Mouse (Mus musculus) monocyte, adult 2 months (primary cell): ENCODE data around the gene Bscl2.
"Not testable (repeated sequence)": the region's sequence is repeated elsewhere in the genome, so short reads cannot be mapped to it uniquely, and the experiment has no call there.

Experiments
- DNase-seq, 2 experiments: peaks; one replicate each; pipeline ENCODE4 v3.0.0; 2022; ENCODE audit warnings: low spot score in 2 of 2, low read depth in 1 of 2

The Bscl2 gene

DNA sequence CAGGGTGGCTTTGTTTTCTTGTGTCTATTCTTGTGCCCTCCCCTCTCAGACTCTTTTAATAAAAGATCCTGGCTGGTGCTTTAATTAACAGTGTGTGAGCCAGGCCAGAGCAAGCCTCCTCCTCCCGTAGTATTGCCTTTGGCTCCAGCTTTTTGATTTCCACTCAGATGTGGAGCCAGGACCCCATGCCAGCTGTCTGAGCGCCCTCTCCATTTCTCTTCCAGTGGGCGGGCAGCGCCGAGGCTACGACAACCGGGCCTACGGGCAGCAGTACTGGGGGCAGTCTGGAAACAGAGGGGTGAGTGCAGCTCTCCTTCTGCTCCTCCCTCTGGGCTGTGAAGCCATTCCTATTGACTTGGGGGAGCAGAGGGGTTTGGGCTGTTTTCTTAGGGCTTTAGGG is 6.6 kb upstream of the Bscl2 start:
- no peak for DNase-seq

DNA sequence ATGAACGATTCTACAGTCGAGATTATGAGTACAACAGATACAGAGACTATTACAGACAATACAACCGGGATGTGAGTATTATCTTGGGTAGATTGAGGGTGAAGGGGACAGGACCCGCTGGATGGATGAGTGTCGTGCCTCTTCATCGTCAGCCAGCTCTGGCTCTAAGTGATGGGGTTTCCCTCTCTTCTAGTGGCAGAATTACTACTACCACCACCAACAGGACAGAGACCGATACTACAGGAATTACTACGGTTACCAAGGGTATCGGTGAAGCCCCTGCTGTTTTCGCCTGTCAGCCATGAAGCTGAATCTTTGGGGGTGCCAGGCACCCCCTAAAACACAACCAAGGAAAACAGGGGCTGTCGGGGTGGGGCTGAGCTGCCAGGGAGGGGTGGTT is 6.0 kb upstream of the Bscl2 start:
- DNase-seq: no peak

DNA sequence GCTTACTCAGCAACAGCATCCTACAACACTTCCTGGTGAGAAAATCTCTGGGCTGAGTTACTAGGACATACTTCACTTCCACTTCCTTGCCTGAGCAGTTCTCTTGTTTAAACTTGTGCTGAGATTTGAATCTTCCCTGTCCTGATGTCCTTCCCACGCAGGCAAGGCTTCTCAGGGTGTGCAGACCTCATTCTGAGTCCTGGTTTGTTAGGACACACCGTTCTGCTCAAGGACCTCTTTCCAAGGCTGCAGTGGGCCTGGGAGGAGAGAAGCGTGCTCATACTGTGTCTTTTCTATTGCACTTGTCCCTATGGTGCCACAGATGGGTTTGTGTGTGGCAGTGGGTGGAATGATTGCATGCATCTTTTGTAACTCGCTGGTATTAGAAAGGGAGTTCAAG is 4.3 kb upstream of the Bscl2 start:
- DNase-seq: no peak

DNA sequence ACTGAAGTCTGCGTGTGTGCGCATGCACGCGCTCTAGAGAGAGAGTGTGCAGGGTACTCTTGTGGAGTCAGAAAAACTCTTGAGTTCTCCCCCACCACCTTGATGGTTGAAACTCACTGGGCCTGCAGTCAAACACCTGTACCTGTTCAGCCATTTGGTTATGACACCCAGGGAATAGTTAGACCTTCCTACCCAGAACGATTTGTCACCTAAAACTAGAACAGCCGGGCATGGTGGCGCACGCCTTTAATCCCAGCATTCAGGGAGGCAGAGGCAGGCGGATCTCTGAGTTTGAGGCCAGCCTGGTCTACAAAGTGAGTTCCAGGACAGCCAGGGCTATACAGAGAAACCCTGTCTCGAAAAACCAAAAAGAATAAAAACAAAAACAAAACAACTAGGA is 940 bp upstream of the Bscl2 start:
- not testable (repeated sequence) for DNase-seq

DNA sequence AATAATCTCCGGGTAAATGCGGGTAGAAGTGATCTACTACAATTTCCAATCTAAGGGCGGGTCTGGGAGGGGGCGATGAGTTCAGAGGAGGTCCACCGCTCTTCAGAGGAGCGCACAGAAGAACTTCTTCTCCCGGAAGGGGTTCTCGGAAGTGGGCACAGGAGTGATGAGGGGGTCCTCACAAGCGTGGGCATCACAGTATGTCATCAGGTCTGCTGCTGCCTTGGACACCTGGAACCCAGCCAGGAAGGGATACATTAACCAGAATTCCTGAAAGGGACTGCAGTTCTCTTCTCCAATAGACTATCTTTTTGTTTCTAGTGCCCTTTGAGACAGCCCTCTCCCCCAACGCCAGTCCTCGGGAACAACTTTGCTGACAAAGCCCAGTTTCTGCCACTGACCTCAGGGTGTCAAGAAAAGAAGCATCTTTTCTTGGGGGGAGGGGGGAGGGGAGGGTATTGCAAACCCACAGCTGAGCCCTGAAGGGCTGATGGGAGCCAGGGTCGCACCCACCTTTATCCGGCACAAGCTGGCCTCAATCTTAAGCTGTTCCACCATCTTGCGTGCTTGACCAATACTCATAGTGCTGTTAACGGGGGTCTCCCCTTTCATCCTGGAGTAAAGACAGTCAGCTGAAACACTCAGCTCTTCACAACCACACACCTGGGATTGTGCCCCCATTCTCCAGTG is 919 bp downstream of the Bscl2 start:
- DNase-seq: no peak

DNA sequence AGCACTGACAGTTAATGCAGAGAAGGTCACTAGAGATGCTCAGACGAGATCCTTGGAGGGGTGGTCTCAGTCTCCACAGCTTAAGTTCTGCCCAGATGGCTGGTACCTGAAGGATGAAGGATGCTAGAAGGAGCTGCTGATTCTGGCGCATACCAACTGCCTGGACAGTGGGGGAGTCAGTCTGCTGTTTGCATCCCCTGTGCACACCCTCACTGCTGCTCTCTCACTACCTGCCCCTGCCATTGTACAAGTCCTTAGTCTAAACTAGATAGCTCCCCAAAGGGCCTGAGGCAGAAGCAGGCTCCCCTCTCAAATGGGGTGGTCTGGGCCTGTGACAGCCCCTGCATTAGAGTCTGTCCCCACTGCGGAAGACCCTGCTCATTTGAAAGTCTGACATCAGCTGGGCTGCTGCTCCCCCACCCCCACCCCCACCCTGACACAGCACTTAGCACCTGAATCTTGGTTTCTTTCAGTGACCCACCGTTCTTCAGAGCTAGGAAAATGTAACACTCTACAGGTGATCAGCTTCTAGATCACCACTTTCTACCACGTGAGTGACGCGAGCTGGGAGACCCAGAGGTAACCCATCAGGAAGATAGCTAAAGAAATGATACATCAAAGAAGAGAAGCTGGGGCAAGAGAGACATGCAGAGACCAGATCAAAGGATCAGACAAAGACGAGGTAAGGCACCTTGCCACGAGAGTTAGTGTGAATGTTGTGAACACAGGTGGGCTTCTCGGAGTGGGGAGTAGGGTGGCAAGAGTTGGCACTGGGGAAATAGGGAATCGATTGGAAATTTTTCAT is 2.0 kb downstream of the Bscl2 start, which contains the start of gene Gng3:
Gene Gng3, minus strand, starts transcription at position 92 of the 805 bp plus-strand sequence.
- DNase-seq: no peak

DNA sequence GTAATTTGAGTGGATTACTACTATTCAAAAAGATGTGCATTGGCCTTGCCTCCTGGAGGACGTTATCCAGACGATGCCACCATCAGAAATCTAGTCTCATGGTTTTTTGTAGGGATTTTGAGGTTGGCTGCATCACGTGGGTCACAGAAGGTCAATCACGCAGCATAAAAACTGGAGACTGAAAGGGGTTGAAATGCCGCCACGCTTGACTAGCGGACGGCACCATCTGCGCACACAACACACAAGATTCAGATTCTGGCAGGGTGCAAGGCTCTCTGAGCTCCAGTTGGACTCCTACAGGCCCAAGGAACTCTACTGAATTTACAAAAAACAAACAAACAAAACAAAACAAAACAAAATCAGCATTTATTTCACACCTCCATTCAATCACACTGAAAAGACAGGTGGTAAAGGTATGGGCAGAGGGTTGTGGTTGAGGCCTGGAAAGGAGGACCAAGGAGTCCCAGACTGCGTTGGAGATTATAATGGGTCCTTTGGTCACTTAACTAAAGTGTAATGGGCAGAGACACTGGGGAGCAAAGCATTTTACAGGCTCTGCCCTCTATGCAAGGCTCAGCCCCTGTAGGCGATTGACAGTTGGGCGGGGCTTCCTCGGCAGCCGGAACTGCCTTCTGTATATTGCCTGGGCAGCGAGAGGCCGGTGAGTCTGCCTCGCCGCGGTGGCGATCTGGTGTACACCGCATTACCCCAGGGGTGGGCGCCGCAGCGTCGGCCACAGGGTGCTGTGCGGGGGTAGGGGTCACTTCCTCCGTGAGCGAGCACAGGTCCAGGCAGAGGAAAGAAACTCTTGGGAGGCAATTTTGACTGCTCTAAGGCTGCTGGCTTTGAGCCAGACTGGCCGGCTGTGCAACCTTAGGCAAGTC is 2.9 kb downstream of the Bscl2 start:
- DNase-seq: peak; percentile 29 to 56

DNA sequence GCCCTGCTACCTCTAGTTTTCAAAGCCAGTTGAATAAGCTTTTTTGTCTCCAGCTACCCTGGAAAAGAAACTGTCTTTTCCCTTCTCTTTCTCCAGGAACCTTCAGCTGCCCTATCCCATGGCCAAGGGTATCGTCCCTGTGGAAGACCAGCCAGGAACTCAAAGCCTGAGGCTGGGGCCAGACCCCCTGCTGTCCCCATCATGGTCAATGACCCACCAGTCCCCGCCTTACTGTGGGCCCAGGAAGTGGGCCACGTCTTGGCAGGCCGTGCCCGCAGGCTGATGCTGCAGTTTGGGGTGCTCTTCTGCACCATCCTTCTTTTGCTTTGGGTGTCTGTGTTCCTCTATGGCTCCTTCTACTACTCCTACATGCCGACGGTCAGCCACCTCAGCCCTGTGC is 3.7 kb downstream of the Bscl2 start:
- no peak for DNase-seq

DNA sequence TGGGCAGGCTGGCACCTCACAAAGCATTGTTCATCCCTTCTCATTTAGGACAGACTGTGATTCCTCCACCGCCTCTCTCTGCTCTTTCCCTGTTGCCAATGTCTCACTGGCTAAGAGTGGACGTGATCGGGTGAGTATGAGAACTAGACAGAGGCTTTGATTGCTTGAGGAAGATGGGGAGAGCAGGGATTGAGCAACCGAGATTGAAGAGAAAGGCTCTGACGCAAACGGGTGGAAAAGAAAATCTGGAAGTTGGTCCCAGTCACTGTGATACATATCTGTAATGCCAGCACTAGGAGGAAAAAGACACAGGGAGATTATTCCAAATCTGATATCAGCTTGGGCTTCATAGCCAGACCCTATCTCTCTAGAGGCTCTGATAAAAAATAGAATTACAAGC is 5.7 kb downstream of the Bscl2 start:
- peak; percentile 6 to 20 for DNase-seq

DNA sequence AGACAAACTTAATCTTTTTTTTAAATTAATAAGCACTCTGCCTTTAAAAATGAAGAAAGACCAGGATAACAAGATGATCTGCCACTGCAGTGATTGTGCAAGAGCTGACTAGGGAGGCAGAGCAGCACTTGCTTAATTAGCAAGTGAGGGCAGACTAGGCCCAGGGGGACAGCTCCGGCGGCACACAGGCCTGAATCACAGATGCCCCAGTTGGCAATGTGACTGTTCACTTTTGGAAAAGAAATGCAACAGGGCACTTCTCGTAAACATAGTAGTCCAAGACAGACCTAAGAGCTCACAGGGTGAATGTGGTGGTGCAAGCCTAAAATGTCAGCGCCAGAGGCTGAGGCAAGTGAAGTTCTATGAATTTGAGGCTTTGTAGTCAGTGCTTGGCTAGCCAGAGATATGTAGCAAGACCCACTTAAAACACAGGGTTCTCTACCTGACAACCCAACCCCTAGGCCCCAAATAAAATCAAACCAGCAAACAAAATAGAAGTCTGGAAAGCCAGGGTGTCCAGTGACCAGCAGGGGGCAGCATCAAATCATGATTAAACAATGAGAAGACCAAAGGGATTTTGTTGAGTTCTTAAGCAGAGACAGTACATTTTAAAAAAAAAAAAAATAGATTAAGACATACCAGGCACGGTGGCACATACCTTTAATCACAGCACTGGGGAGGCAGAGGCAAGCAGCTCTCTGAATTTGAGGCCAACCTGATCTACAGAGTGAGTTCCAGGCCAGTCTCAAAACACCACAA is 7.3 kb downstream of the Bscl2 start:
- DNase-seq: peak in 1 of 2 experiments; percentile 56

DNA sequence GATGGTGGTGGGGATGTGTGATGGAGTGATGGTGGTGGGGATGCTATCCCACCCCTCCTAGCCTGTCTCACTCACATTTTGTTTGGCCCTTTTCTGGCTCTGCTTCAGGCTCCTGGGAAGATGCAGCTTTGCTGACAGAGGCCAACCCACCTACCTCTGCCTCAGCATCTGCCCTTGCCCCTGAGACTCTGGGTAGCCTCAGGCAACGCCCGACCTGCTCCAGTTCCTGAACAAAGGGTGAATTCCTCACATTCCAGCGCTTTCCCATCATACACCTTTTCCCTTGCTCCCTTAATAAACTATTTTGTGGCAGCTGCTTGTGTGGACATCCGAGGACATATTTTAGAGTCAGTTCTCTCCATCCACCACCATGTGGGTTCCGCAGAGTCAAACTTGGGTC is 11.1 kb downstream of the Bscl2 start:
- DNase-seq: no peak

DNA sequence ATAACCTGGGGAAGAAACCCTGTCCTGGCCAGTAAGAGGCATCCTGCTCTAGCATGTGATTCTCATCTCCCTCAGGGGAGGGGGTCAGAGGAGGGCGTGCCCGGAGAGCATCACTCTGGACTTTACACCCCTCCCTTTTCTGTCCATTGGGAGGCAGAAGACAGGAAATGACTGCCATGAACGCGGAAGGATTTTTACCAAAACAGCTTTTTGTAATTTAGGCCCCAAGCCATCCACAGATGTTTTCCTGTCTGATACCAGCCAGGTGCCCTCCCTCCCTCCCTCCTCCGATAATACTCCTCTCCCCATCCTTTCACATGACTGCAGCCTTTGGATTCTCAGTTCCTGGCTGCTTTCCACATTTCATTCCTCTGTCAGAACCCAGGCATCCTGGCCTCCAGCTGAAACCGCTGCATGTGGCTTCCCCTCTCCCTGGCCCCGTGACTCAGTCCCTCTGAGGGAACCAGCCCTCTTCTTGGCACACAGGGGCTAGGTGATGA is 13.2 kb downstream of the Bscl2 start, which contains the start of gene Lrrn4cl:
Gene Lrrn4cl, plus strand, starts transcription at position 367 of the 500 bp plus-strand sequence.
- no peak for DNase-seq

DNA sequence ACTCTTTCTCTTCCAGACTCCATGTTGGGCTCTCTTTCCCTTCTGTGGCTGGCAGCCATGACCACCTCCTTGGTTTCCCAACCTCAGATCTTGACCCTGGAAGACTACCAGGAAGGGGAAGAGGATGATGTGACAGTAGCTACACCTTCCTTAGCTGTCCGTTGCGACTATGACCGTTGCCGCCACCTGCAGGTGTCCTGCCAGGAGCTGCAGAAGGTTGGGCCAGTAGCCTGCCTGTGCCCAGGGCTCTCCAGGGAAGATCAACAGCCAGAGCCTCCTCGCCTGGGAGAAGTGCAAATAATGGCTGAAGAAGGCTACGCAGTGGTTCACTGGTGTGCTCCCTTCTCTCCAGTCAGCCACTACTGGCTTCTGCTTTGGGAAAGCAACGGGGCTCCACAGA is 14.4 kb downstream of the Bscl2 start:
- DNase-seq: no peak

DNA sequence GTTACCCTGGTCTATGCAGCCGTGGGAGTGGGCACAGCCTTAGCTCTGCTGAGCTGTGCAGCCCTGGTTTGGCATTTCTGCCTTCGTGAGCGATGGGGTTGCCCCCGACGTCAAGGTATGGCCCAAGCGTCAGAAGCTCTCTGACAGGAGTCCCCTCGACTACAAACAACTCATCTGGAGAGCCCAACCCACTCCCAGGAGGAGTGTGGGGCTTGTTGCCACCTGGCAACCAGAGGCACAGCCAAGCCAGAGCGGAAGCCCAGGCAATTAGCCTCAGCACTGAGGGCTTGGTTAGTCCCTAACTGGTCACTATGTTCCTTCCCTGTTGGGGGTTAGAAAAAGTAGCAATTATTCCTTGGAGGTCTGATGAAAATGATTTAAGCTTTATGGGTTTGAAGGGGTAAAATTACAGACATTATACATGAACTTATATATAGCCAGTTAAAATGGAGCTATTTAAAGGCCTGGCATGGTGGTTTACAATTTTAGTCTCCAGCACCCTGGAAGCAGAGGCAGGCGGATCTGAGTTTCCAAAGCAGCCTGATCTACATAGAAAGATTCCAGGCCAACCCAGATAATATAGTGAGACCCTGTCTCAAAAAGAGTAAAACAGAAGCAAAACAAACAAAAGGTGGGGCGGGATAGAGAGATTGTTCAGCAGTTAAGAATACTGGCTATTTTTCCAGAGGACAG is 15.1 kb downstream of the Bscl2 start:
- DNase-seq: no peak

DNA sequence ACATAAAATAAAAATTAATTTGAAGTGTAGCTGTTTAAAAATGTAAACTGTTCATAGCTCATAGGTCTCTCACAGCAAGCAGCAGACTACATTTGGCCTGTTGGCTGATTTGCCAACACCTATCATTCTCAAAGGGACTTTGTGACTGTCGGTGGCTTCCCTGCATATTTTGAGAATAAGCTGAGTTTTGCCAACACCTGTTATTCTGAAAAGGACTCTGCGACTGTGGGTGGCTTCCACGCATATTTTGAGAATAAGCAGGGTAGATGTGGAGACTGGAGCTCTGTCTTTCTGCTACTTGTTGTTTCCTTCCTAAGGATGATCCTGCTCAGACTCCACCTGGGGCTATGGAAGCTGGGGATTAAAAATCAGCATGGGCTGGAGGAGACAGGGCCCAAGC is 15.8 kb downstream of the Bscl2 start:
- DNase-seq: no peak

DNA sequence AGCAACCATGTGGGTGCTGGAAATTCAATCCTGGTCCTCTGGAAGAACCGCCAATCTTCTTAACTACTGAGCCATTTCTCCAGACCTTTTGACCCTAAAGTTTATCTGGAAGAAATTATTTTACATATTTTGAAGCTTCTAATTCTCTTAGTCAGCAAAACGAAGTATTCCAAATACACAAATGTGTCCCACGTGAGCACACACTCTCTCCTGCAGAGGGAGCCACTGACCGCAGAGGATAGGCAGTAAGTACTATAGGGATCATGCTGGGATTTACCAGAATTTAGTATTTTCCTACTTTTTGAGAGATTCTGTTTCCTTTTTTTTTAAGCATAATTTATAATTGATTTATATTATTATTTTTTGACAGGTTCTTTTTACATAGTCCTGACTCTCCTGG is 20.4 kb downstream of the Bscl2 start:
- DNase-seq: no peak

DNA sequence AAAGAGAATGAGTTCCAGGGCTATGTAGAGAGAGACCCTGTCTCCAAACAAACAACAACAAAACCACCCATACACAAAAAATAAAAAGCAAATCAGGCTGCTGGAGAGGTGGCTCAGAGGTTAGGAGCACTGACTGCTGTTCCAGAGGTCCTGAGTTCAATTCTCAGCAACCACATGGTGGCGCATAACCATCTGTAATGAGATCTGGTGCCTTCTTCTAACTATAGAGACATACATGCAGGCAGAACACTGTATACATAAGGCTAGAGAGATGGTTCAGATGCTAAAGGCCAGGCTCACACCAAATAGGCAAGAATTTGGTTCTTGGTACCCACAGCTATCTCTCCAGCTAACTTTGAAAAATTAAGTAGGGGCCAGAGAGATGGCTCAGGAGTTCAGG is 21.8 kb downstream of the Bscl2 start:
- no peak for DNase-seq

DNA sequence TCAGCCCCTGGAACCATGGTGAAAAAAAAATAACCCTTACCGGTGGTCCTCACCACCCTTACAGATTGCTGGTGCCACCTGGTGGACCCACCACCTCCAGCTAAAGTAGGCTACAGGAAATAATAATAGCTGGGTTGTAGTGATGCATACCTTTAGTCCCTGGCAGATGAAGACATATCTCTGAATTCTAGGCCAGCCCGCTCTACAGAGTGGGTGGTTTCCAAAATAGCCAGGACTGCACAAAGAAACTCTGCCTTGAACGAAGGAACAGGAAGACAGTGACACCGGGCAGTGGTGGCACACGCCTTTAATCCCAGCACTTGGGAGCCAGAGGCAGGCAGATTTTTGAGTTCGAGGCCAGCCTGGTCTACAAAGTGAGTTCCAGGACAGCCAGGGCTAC is 27.0 kb downstream of the Bscl2 start:
- no peak for DNase-seq

DNA sequence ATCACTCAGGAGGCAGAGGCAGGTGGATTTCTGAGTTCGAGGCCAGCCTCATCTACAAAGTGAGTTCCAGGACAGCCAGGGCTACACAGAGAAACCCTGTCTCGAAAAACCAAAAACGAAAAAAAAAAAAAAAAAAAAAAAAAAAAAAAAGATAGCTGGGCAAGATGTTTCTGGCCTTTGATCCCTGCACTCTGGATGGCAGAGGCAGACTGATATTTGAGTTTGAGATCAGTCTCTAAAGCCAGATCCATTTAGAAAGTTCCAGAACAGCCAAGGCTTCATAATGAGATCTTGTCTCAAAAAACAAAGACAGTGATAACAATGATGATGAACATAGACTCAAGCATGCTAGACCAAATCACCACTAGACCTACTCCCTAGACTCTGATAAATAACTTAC is 33.1 kb downstream of the Bscl2 start:
- DNase-seq: not testable (repeated sequence)

DNA sequence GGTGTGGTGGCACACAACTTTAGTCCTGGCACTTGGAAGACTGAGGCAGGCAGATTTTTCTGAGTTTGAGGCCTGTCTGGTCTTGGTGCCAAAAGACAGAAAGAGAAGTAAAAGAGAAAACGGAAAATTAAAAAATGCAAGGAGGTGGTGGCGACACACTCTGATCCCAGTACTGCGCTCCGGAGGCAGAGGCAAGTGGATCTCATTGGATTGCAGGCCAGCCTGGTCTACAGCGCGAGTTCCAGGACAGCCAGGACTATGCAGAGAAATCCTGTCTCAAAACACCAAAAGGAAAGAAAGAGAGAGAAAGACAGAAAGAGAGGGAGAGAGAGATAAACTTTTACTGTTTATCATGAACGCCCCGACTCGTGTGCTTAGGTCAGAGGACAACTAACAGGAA is 33.6 kb downstream of the Bscl2 start:
- DNase-seq: no peak
